Mouse (Mus musculus): ENCODE measurements around the gene Hsd17b6.

Gene Hsd17b6

GRCm38 (mm10) chr10:128005479-128005878, 1.9 kb downstream of the Hsd17b6 start:
- no peak for DNase-seq

GRCm38 (mm10) chr10:128004918-128005317, 2.5 kb downstream of the Hsd17b6 start:
- DNase-seq, result no peak

GRCm38 (mm10) chr10:128003281-128003801, 4.1 kb downstream of the Hsd17b6 start:
- DNase-seq, result no peak

GRCm38 (mm10) chr10:127998260-127998659, 9.2 kb downstream of the Hsd17b6 start:
- DNase-seq, result no peak

- no peak for DNase-seq
Observed at GRCm38 (mm10) chr10:127996690-127997089, 10.7 kb downstream of the Hsd17b6 start.

GRCm38 (mm10) chr10:127985601-127986000, 21.8 kb downstream of the Hsd17b6 start:
- no peak for DNase-seq

GRCm38 (mm10) chr10:127984650-127985049, 22.8 kb downstream of the Hsd17b6 start:
- DNase-seq, result no peak

- no peak for DNase-seq
Observed at GRCm38 (mm10) chr10:127975503-127975902, 31.9 kb downstream of the Hsd17b6 start.

- DNase-seq, result no peak
Observed at GRCm38 (mm10) chr10:127974062-127974461, 33.3 kb downstream of the Hsd17b6 start.

GRCm38 (mm10) chr10:127971135-127971534, 36.3 kb downstream of the Hsd17b6 start:
- DNase-seq, result no peak

GRCm38 (mm10) chr10:127970359-127970831, 37.0 kb downstream of the Hsd17b6 start:
- no peak for DNase-seq

GRCm38 (mm10) chr10:127969820-127970219, 37.6 kb downstream of the Hsd17b6 start:
- DNase-seq, result no peak

- peak; percentile 56 to 61 for DNase-seq
Observed at GRCm38 (mm10) chr10:127966506-127966905, 40.9 kb downstream of the Hsd17b6 start.

GRCm38 (mm10) chr10:127964004-127964403, 43.4 kb downstream of the Hsd17b6 start:
- no peak for DNase-seq

- peak in 1 of 2 experiments; percentile 23 for DNase-seq
Observed at GRCm38 (mm10) chr10:127962451-127962850, 45.0 kb downstream of the Hsd17b6 start.

- DNase-seq, result no peak
Observed at GRCm38 (mm10) chr10:127959161-127959679, 48.2 kb downstream of the Hsd17b6 start.

GRCm38 (mm10) chr10:127956168-127956816, 51.1 kb downstream of the Hsd17b6 start:
- DNase-seq, result peak in 1 of 2 experiments; percentile 76

- no peak for DNase-seq
Observed at GRCm38 (mm10) chr10:127955034-127955433, 52.4 kb downstream of the Hsd17b6 start.

- DNase-seq, result no peak
Observed at GRCm38 (mm10) chr10:127951821-127952220, 55.6 kb downstream of the Hsd17b6 start.

GRCm38 (mm10) chr10:127951390-127951789, 56.0 kb downstream of the Hsd17b6 start:
- no peak for DNase-seq

- peak; percentile 47 to 73 for DNase-seq
Observed at GRCm38 (mm10) chr10:127949596-127950130, 57.7 kb downstream of the Hsd17b6 start.

GRCm38 (mm10) chr10:127945432-127946064, 61.9 kb downstream of the Hsd17b6 start:
- DNase-seq, result peak in 1 of 2 experiments; percentile 54
